Mouse (Mus musculus) cerebellum, adult 8-10 months (tissue): ENCODE data around the gene Ipcef1.

ENCODE experiments used
- DNase-seq: peaks from one replicate; pipeline ENCODE4 v3.0.0; 2022

Gene Ipcef1

GRCm38 (mm10) chr10:6967588-6968242, 84.6 kb downstream of the Ipcef1 start:
- no peak for DNase-seq

GRCm38 (mm10) chr10:6958791-6959190, 93.5 kb downstream of the Ipcef1 start:
- no peak for DNase-seq

- no peak for DNase-seq
These were observed 95.9 kb downstream of the Ipcef1 start for GRCm38 (mm10) chr10:6956357-6956756.

GRCm38 (mm10) chr10:6954533-6954932, 97.7 kb downstream of the Ipcef1 start:
- no peak for DNase-seq

DNA sequence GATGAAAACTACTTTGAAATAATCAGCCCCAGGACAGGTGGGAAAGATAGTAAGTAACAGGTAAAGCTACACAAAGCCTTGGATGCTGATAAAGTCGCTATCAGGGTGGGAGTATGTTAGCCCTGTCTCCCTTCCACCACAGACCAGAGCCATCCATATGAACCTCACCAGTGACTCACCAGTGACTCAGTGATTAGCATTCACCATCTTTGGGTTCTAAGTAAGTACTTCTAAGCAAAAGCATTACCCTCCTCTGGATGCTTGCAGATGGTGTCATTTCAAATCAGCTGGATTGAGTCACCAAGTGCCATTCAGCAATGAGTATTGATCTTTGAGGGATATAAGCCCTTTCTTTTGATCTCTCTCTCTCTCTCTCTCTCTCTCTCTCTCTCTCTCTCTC, 99.2 kb downstream of the Ipcef1 start:
- no peak for DNase-seq

GRCm38 (mm10) chr10:6936671-6937425, 115.4 kb downstream of the Ipcef1 start:
- no peak for DNase-seq

DNA sequence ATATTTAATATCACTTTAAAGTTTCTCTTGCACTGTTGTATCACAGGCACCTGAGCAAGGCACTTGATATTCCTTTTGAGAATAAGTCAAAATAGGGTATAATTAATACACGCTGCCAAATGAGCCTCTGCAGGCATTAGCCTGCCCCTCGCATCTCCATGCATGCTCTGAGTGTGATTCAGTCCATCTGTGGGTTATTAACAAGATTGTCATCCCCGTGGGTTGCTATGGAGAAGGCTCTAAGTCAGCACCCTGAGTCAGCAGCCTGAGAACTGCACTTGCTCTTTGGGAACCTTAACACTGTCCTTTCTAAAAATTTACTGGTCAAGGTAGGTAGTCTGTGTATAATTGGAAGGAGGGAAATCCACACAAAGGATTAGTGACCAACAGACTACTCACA, 117.5 kb downstream of the Ipcef1 start:
- DNase-seq: no peak

- DNase-seq: no peak
These were observed 121.4 kb downstream of the Ipcef1 start for GRCm38 (mm10) chr10:6930889-6931288.

DNA sequence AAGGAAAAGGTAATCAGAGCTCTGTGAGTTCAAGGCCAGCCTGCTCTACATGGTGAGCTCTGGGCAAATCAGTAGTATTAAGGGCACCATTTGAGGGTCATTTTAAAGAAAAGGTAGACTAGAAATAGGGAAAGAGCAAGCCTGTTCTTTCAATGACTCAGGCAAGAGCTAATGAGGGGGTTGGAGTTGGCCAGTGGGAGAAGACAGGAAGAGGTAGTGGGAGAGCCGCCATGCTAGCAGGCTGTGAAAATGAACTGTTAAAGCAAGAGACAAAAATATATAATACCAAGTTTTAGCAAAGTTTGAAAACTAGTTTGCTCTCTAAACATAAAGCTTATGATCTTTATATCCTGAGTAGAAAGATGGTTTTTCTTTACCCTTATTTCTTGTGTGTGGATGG, 121.9 kb downstream of the Ipcef1 start:
- DNase-seq: no peak

GRCm38 (mm10) chr10:6928905-6929304, 123.4 kb downstream of the Ipcef1 start:
- DNase-seq: no peak

- no peak for DNase-seq
These were observed 124.6 kb downstream of the Ipcef1 start for GRCm38 (mm10) chr10:6927600-6928223.

DNA sequence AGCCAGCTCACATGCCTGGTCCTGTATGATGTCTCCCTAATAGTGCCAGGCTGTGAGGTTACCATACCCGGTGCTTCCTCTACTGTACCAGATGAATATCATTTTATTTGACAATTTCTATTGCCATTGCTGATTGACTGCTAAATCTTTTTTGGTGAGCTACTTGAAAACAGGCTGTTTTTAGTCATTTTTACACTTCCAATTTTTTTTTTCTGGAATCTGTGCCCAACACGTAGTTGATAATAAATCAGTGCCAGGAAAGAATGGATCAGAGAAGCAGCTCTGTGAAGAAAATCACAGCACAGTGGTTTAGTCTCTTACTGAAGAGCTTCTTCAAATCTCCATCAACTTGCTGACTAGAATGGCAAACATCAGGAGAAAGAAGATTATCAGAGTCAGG, 125.6 kb downstream of the Ipcef1 start:
- no peak for DNase-seq

DNA sequence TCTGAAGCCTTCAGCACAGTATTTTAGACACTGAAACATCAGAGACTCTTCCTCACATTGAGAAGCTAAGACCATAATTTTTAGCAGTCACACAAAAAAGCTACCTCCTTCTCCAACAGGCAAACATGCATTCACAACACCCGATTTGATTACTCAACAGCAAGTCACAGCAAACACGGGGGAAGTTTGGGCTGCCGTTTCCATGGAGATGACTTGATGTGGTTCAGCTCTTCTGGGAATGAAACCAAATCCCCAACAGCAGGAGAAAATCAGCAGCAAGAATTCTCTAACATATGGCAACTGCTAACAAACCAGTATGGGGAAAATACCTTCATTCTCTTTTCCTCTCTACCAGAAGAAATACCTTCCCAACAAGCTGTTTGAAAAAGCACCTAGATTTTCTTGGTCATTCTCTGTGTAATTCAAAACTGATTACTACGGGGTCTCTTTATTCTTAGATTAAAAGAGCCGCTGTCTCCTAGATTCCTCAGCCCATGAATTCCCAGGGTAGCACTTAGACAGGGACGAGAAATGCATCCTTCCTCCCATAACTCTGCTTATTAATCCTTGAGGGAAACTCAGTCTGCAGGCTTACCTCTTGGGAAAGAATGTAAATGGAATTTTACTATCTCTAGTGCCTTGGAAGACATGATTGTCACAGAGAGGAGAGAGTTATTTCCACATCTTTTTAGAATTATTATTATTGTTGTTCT, 135.6 kb downstream of the Ipcef1 start:
- DNase-seq: peak; percentile 71

GRCm38 (mm10) chr10:6915991-6916390, 136.3 kb downstream of the Ipcef1 start:
- DNase-seq: no peak

DNA sequence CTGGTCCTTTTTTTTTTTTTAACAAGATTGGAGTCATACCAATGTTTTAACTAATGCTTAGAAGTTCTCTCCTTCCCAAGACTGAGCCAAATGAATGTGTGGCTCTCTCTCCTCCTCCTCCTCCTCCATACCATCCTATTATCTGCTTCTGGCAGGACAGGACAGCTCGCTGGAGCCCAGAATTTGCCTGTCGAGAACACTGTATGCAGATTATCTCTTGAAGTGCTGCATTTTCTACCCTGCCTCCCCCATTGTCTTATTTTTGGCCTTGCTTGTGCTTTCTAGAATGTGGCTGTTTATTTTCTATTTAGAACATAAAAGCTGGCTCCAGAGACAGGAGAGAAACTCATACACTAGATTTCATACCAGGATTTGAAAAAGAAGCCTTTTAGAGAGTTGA, 142.5 kb downstream of the Ipcef1 start:
- no peak for DNase-seq

- DNase-seq: peak; percentile 32
These were observed 150.4 kb downstream of the Ipcef1 start for GRCm38 (mm10) chr10:6901819-6902393.

GRCm38 (mm10) chr10:6900126-6900525, 152.2 kb downstream of the Ipcef1 start:
- no peak for DNase-seq

DNA sequence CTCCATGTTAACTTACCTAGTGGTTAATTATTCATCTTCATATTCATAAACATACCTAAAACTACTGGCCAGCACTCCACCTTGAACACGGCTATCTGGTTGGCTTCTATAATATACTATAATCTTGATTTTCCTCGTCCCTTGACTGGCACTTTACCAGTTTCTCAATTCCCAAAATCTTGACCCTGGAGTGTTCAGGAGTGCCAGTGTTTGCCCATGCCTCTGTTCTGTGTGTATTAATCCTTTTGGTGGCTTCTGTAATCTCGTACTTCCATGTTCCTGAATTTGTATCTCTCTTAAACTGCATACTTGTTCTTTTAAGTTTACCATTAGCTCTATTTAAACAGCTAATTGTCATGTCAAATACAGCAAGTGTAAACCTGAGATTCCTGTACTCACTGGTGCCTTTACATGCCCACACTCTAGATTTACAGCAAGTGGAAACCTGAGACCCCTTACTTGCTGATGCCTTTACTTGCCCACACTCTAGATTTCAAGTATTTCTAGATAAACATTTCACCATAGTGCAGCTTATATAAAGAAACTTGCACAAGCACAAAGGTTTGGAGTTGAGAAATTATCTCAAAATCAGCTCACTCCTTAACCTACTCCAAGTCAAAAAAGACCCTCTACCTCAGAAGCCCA, 155.5 kb downstream of the Ipcef1 start:
- no peak for DNase-seq

DNA sequence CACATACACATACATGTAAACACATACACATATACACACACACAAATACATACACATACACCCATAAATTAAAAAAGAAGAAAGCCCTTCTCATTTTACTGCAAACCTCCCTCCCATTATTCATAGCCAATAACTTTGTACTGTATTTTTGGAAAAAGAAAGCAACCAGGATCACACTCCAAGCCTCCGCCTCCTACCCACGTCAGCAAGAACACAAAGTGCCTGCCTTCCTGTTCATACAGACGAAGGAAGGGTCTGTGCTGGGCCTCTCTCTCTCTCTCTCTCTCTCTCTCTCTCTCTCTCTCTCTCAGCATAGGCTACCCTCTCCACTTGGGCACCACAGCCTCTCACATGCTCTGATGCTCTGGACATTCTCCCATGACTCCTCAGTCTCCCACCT, 156.5 kb downstream of the Ipcef1 start:
- no peak for DNase-seq

- no peak for DNase-seq
These were observed 161.8 kb downstream of the Ipcef1 start for GRCm38 (mm10) chr10:6890348-6891009.

GRCm38 (mm10) chr10:6889640-6890245, 162.5 kb downstream of the Ipcef1 start:
- no peak for DNase-seq

DNA sequence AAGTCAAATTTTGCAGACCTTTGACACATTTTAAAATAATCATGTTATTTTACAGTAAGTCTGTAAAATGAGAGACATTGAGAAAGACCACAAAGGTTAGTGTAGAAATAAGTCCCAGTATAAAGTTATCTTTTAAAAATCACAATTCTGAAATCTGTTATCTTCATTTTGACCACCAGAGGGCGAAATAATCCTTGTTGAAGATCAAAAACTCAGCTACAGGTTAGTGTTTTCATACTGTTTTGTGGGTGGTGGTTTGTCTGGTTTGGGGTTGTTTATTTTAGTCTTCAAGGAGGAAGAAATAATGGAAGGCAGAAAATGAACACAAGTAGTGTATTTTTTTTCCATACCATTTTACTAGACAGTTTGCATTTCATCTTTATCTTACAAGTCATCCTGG, 166.8 kb downstream of the Ipcef1 start:
- no peak for DNase-seq
